Mouse (Mus musculus) lung, embryonic 14.5 days (tissue): Measurements from ENCODE around the gene Tuba8. TPM values are rescaled to one million over a fixed set of nuclear protein-coding genes. Genes with fewer than 3 reads are reported as not detected.

Experiments used
- ATAC-seq: fragments of 200-750 bp; cut with Nextera tagmentation; 2 replicates; pipeline ENCODE4 v1.8.0; 2017; ENCODE audit warnings: mild to moderate bottlenecking, moderate TSS enrichment, moderate library complexity; ENCODE audit not compliant: insufficient read depth
- DNase-seq: peaks from one replicate; pipeline ENCODE4 v3.0.0-alpha.2; 2015
- H3K27ac ChIP-seq: fragments of 300-500 bp; sonication (generic); 2 replicates; pipeline ENCODE4 v1.5.1; 2014; ENCODE audit warnings: low read depth, mild to moderate bottlenecking, moderate library complexity
- H3K27me3 ChIP-seq: fragments of 300-500 bp; sonication (generic); 2 replicates; pipeline ENCODE4 v1.6.1; 2014; ENCODE audit warnings: low read length, control low read depth; ENCODE audit not compliant: insufficient read depth
- H3K36me3 ChIP-seq: fragments of 300-500 bp; sonication (generic); 2 replicates; pipeline ENCODE4 v1.6.1; 2014; ENCODE audit warnings: control low read depth; ENCODE audit not compliant: insufficient read depth
- H3K4me1 ChIP-seq: fragments of 300-500 bp; sonication (generic); 2 replicates; pipeline ENCODE4 v1.6.1; 2014; ENCODE audit warnings: antibody characterized with exemption, control low read depth; ENCODE audit not compliant: insufficient read depth
- H3K4me2 ChIP-seq: fragments of 300-500 bp; sonication (generic); 2 replicates; pipeline ENCODE4 v1.6.1; 2014; ENCODE audit warnings: mild to moderate bottlenecking
- H3K4me3 ChIP-seq: fragments of 300-500 bp; sonication (generic); 2 replicates; pipeline ENCODE4 v1.5.1; 2014; ENCODE audit warnings: low read depth, low read length
- H3K9ac ChIP-seq: fragments of 300-500 bp; sonication (generic); 2 replicates; pipeline ENCODE4 v1.6.1; 2014
- H3K9me3 ChIP-seq: fragments of 300-500 bp; sonication (generic); 2 replicates; pipeline ENCODE4 v1.6.1; 2016; ENCODE audit warnings: low read depth, low read length, control low read depth
- CTCF ChIP-seq: IDR thresholded peaks from 2 replicates; pipeline ENCODE4 v1.5.1; 2016; ENCODE audit warnings: antibody characterized with exemption, low read depth
- WGBS: fragments of 180-500 bp; shearing (Covaris S2); extraction: QIAGEN DNeasy Blood & Tissue Kit; methylation state at CpG from one replicate; pipeline ENCODE4 v1.1.7; 2014; 5-methylcytosine and 5-hydroxymethylcytosine counted together
- polyA plus RNA-seq: library from polyadenylated mRNA; unstranded; fragments of >200 nt; fragmentation: Nextera tagmentation; extraction: Ambion mirVana; gene quantifications from 2 replicates; pipeline ENCODE4 v1.2.1, GENCODE M21; 2014

The Tuba8 gene
- polyA plus RNA-seq, 1 experiment from 2014 or later: 2.1 TPM

DNA sequence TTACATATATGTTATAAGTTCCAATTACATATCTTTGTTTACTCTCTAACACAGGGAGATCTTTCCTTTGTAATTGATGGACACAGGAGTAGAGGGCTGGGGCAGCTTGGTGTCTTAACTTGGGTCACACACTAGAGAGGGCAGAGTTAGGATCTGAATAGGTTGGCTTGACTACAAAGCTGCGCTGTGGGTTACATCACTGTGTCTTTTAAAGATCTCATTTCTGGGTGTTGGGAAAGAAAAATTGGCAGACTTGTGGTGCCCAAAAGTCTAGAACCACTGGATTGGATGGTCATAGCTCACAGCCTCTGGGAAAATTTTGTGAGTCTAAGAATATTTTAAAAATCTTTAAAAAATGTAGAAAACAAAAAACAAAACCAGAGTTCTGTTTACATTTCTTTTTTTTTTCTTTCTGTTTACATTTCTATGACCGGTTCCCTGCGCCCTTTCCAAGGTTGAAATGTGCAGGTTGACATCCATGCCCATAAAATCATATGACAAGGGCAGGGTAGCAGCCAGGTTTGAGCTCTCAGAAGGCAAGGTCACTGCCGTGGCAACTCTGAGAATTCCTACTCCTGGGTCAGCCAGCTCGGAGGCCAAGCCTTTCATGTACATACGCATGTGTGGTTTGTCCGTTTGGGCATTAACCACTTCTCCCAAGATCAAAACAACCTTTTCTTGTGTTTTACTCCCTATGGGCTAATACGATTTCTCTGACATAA, 11.5 kb downstream of the Tuba8 start:
- Histone ChIP-seq H3K9me3 (no peaks in the 10 kb centered on the region), H3K4me2 (no peak overlapping the region), H3K27ac (no peak overlapping the region), H3K4me3 (no peak overlapping the region), H3K4me1 (no peaks in the 10 kb centered on the region), H3K27me3 (no peaks in the 10 kb centered on the region), H3K36me3 (no peaks in the 10 kb centered on the region), H3K9ac (no peak overlapping the region)
- ATAC-seq (no peak), DNase-seq (no peak)
- no peak for TF ChIP-seq CTCF
- WGBS: 70% methylated on average over 8 of the region's 8 CpGs

- WGBS: 97% methylated on average over 14 of the region's 14 CpGs
- Histone ChIP-seq H3K9me3 (no peaks in the 10 kb centered on the region), H3K4me3 (no peak overlapping the region), H3K36me3 (no peaks in the 10 kb centered on the region), H3K27ac (no peak overlapping the region), H3K9ac (no peak overlapping the region), H3K4me1 (no peaks in the 10 kb centered on the region), H3K27me3 (no peaks in the 10 kb centered on the region), H3K4me2 (no peak overlapping the region)
- DNase-seq (no peak), ATAC-seq (no peak)
- TF ChIP-seq CTCF: no peak
These were observed 12.5 kb downstream of the Tuba8 start for GRCm38 (mm10) chr6:121223001-121223400.

GRCm38 (mm10) chr6:121224067-121224466, 13.6 kb downstream of the Tuba8 start:
- no peak for ATAC-seq
- WGBS: 55% methylated on average over 5 of the region's 5 CpGs
- H3K27ac ChIP-seq: no peak overlapping the region

GRCm38 (mm10) chr6:121224993-121225392, 14.5 kb downstream of the Tuba8 start:
- no peak for DNase-seq
- H3K4me2 ChIP-seq: no peak overlapping the region
- no peak for ATAC-seq
- H3K36me3 ChIP-seq: no peaks in the 10 kb centered on the region
- H3K9ac ChIP-seq: no peak overlapping the region
- no peaks in the 10 kb centered on the region for H3K27me3 ChIP-seq
- H3K4me1 ChIP-seq: no peaks in the 10 kb centered on the region
- no peak for TF ChIP-seq CTCF
- WGBS: 11% methylated on average over 6 of the region's 6 CpGs
- H3K4me3 ChIP-seq: no peak overlapping the region
- no peak overlapping the region for H3K27ac ChIP-seq
- H3K9me3 ChIP-seq: no peaks in the 10 kb centered on the region

More at GRCm38 (mm10) chr6:121224067-121224466, 13.6 kb downstream of the Tuba8 start:
- no peak overlapping the region for H3K4me3 ChIP-seq
- no peaks in the 10 kb centered on the region for H3K4me1 ChIP-seq
- H3K27me3 ChIP-seq: no peaks in the 10 kb centered on the region
- no peaks in the 10 kb centered on the region for H3K9me3 ChIP-seq
- H3K9ac ChIP-seq: no peak overlapping the region
- H3K36me3 ChIP-seq: no peaks in the 10 kb centered on the region
- DNase-seq: no peak
- TF ChIP-seq CTCF: no peak
- H3K4me2 ChIP-seq: no peak overlapping the region

DNA sequence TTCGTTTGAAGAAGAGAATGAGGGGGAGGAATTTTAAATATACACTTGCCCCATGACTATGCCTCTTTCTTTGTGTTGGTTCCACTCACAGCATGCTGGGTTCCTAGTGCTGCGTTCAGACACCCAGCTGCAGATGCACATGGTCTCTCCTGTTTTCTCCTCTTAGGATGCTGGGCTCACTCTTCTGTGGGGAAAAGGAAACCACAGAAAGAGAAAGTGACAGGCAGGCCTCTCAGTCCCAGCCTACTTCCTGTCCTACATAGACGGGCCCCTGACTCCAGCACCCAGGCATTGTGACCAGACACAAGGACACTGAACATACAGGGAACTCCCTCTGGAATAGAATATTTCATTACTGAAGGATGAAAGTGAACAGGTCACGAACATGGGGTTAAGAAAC, 15.5 kb downstream of the Tuba8 start:
- ATAC-seq (no peak), DNase-seq (no peak)
- H3K27ac ChIP-seq: no peak overlapping the region
- H3K9ac ChIP-seq: no peak overlapping the region
- no peaks in the 10 kb centered on the region for H3K27me3 ChIP-seq
- 52% methylated on average over 4 of the region's 4 CpGs for WGBS
- no peak overlapping the region for H3K4me3 ChIP-seq
- H3K36me3 ChIP-seq: no peaks in the 10 kb centered on the region
- H3K9me3 ChIP-seq: no peaks in the 10 kb centered on the region
- H3K4me2 ChIP-seq: no peak overlapping the region
- H3K4me1 ChIP-seq: no peaks in the 10 kb centered on the region
- TF ChIP-seq CTCF: no peak

GRCm38 (mm10) chr6:121226744-121227143, 16.2 kb downstream of the Tuba8 start:
- no peaks in the 10 kb centered on the region for H3K27me3 ChIP-seq
- no peak overlapping the region for H3K4me2 ChIP-seq
- H3K4me3 ChIP-seq: no peak overlapping the region
- no peaks in the 10 kb centered on the region for H3K9me3 ChIP-seq
- no peaks in the 10 kb centered on the region for H3K4me1 ChIP-seq
- TF ChIP-seq CTCF: no peak
- no peak overlapping the region for H3K27ac ChIP-seq
- no peak for DNase-seq
- no peak for ATAC-seq
- no peak overlapping the region for H3K9ac ChIP-seq
- 71% methylated on average over 2 of the region's 2 CpGs for WGBS
- H3K36me3 ChIP-seq: no peaks in the 10 kb centered on the region

DNA sequence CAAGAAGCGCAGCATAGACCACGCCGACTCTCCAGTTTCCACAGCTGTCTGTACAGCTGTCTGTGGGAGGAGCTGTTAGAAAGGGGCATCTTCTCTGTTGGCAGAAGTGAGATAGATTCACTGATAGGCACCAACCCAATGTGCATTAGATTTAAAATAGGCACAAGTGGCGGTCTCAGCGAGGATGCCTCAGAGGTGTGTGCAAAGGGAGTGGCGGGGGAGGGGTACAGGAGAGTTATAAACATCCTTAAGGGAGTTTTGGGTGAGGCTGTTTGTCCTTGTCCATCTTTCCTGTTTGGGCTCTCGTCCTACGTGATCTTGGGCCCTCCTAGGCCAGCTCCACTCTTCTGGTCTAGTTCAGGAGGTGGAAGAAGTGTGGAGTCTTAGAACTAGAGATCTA, 17.9 kb downstream of the Tuba8 start:
- Histone ChIP-seq H3K27me3 (no peaks in the 10 kb centered on the region), H3K9me3 (no peaks in the 10 kb centered on the region), H3K4me2 (no peak overlapping the region), H3K4me1 (no peaks in the 10 kb centered on the region), H3K4me3 (no peak overlapping the region), H3K27ac (no peak overlapping the region), H3K9ac (no peak overlapping the region), H3K36me3 (no peaks in the 10 kb centered on the region)
- DNase-seq: no peak
- WGBS: 59% methylated on average over 8 of the region's 8 CpGs
- ATAC-seq: no peak
- no peak for TF ChIP-seq CTCF
